Mouse (Mus musculus) c-Kit-positive CD71-positive TER-119-negative erythroid progenitor cells, embryonic 14.5 days (primary cell): ENCODE measurements around the gene Isg20.

Experiments used
- DNase-seq: peaks from one replicate; pipeline ENCODE4 v3.0.0-alpha.2; 2013; ENCODE audit warnings: low read depth

The Isg20 gene

DNA sequence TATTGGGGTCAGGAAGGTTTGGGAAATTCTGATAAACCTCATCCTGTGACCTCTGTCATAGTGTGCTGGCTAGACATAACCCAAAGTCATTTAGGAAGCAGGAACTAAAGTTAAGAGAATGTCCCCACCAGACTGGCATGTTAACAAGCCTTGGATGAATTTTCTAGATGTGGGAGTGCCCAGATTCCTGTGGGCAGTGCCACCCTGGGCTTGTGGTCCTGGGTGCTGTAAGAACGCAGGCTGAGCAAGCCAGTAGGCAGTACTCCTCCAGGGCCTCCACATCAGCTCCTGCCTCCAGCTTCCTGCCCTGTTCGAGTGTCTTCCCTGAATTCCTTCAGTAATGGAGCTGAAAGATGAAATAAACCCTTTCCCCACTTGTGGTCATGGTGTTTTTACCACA lies 9.0 kb upstream of the Isg20 start:
- DNase-seq: no peak

DNA sequence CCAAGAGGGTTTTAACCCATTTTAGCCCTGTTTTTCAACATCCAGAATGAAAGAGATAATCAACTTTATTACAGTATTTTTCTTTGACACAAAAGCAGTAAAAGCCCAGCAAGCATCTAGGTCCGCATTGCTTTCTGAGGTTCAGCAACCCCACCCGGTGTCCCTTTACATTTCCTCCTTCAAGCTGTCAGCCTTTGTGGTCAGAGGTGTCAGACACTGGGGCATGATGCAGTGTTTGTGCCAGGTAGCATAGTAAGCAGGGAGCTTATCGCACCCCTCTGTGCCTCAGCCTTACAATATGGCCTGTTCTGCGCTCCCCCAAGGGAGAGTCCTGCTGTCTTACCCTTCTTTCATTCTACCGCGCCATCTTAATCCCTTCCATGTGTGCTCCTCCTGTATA lies 4.2 kb upstream of the Isg20 start:
- DNase-seq: no peak

GRCm38 (mm10) chr7:78910336-78911098 lies 2.7 kb upstream of the Isg20 start:
- no peak for DNase-seq

- DNase-seq: no peak
Measured at GRCm38 (mm10) chr7:78911209-78911608, 2.0 kb upstream of the Isg20 start.

DNA sequence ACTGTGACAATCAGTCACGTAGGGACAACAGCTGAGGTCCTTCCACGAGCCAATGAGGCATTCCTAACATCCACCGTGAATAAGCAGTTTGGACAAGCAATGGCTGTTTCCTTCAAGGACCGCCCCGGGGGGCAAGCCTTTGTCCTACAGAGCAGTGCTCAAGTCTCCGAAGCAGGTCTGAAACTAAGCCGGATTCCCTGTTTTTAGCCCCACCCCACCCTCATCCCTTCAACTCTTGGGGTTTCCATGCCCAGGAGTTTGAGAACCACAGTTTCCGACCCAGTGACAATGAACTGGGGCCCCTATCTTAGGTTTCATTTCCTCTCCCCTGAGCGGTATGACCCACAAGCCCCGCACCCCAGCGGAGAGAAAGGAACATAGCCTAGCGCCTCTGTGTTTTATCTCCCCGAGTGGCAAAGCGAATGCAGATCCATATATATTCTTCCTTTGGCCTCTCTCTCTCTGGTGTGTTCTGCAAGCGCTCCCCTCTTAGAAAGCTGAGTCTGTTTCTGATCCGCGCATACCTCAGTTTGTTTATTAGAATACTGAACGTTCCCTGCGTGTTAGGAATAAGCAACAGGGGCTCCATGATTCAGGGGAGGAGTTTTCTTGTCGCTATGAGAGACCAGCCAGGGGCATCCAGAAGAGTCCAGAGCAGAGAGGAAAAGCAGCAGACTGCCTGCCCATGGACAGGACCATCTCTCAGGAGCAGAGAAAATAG lies 811 bp upstream of the Isg20 start:
- no peak for DNase-seq

DNA sequence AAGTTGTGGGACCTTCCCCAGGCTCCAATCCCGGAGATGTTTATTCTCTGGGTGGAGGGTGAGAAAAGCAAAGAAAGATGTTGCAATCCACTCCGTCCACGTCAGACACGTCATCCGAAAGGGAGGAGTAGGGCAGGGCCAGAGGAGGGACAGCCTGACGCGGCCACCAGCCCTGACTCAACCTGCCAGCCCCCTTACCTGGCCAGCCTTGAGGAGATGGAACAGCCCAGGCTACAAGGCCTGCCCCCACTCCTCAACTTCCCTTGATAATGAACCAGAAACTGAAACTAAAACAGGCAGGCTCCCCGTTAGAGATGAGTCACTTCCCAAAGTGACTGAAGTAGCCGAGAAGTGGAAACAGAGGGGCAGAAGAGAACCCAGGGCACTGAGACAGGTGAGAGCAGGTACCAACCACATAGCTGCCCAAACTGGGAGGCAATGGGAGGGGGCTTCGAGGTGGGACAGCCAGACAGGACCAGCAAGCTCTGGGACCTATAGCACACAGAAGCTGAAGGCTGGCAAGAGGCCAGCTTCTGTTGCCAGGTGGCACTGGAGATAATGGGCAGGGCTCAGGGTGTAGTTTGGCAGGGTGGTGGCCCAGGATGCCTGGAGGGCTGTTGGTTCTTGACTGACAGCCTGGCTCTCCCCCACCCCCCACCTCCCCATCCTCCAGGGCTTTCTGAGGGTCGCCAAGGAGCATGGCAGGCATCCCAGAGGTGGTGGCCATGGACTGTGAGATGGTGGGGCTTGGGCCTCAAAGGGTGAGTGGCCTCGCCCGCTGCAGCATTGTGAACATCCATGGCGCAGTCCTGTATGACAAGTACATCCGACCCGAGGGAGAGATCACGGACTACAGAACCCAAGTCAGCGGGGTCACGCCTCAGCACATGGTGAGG lies 673 bp downstream of the Isg20 start:
- peak; percentile 84 for DNase-seq

DNA sequence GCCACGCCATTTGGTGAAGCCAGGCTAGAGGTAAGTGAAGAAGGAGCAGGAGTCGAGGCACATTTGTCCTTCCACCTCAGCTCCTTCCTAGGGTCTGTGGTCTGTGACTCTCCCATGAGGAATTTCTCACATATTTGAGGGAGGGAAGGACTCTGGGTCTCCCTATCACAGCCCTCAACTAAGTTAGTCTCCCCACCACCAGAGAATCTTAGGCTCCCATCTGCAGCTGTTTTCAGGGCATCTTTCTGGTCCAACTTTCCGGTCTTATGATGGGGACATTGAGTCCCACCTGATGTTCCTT lies 1.3 kb downstream of the Isg20 start:
- no peak for DNase-seq

GRCm38 (mm10) chr7:78914896-78915510 lies 1.8 kb downstream of the Isg20 start:
- no peak for DNase-seq

- no peak for DNase-seq
Measured at GRCm38 (mm10) chr7:78918686-78919085, 5.5 kb downstream of the Isg20 start.

DNA sequence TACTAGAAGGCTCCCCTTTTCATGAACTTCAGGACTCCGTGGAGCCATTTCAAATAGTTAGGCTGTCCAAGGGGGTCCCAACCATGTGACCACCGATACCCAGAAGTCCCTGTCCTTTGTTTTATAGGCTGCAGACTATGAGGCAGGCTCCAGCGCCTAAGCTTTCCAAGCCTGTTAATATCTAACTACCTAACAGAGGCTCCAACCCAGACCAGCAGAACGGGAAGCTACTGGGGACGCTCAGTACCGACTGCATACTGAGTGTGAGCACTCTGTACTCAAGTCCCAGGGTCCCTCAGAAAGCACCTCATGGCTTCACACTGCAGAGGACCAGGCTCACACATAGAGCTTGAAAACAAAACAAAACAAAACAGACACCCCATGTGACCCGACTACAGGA lies 9.3 kb downstream of the Isg20 start:
- DNase-seq: no peak

DNA sequence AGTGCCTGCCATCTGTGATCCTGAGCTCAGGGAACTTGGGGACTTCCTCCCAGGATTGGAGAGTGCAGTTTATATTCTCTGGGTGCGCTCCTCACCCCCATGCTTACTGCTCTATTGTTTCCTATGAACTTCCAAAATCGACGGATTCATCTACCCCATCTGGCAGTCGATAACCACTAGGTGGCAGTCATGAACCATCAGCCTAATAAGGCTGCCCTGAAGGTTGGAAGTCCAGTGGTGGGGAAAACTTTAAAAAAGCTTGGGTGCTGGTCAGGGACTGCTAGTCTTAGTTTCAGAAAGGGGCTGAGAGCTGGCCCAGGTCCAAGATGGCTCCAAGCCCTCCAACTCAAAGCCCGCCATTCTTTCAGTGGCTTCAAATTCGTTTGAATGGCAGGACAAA lies 11.1 kb downstream of the Isg20 start:
- peak; percentile 73 for DNase-seq

DNA sequence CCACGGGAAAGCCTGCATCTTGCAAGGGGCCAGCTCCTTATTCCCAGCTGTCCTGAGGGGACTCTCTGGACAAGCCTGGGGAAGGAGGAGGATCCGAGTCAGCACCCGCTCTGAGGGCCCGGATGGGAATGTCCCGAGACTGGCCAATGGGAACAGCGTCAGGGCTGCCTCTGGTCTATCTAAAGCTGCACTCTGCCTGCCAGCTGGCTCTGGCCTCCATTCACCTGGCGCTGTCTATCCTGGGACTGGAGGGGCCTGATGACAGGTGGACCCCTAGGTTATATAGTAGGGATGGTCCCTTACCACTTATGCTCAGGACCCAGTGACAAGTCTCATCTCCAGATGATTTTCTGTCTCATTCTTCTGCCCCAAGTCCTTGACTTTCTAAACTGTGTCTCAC lies 11.6 kb downstream of the Isg20 start:
- DNase-seq: no peak

GRCm38 (mm10) chr7:78925680-78926079 lies 12.5 kb downstream of the Isg20 start:
- no peak for DNase-seq

DNA sequence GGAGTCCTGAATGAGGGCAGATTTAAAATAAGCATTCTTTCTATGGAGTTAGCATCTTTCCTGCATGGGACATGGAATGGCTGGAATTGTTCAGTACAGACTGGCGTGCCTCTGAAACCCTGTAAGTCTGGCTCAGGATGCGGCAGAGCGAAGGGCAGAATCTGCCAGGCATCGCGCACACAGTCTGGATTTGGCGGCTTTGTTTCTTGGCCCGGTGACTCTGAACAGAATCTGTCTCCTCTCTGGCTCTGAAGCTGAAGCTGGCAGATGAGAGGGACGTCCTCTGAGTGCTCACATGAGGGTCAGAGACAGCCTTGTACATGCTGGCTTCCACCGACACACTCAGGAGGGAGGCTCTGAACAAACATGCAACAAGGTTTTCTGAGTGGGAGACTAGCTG lies 12.9 kb downstream of the Isg20 start:
- no peak for DNase-seq

- no peak for DNase-seq
Measured at GRCm38 (mm10) chr7:78927266-78927665, 14.0 kb downstream of the Isg20 start.

DNA sequence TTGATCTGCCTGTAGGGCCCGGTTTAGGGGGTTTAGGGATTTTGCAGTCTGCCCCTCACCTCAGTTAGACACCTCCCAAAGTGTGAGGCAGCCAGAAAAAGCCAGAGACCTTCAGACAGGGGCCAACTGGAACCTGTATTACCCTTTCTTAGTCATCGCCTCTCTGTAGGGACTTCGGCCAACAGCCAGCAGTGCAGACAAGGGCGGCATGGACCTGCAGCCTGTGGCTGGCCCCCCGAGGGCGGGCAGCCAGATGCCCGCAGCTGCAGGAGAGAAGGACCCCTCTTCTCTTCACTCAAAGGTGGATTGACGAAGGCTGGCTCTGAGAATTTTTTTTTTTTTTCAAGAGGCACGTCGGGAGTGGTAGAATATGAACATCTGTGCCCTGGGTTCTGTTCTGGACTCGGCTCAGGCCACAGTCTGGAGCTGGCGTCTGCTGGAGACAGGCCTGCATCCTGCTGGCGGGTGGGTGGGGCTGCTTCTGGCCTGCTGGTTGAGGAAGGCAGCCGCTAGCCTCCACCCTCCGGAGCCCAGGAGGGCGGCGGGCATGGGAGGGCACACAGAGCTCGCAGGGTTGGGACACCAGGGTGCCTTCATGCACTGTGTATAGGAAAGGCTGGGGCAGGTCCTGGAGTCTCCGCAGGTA lies 25.9 kb downstream of the Isg20 start:
- DNase-seq: no peak

DNA sequence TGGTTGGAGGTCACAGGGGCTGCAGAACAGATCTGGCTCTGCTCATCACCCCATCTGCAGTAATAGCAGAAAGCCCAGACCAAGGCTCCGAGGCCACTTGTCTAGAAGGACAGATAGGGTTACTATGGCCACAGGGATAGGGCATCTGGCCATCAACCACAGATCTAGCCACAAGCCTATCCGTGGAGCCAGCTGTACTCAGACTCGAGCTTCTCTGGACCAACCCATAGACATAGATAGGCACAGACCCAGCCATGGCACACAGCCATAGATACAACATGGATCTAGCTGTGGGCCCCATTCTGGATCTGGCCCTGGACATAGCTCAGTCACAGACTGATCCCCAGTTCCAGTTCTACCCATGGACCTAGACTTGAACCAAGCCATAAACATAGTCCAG lies 27.7 kb downstream of the Isg20 start:
- DNase-seq: no peak

GRCm38 (mm10) chr7:78942544-78942943 lies 29.3 kb downstream of the Isg20 start:
- DNase-seq: no peak

DNA sequence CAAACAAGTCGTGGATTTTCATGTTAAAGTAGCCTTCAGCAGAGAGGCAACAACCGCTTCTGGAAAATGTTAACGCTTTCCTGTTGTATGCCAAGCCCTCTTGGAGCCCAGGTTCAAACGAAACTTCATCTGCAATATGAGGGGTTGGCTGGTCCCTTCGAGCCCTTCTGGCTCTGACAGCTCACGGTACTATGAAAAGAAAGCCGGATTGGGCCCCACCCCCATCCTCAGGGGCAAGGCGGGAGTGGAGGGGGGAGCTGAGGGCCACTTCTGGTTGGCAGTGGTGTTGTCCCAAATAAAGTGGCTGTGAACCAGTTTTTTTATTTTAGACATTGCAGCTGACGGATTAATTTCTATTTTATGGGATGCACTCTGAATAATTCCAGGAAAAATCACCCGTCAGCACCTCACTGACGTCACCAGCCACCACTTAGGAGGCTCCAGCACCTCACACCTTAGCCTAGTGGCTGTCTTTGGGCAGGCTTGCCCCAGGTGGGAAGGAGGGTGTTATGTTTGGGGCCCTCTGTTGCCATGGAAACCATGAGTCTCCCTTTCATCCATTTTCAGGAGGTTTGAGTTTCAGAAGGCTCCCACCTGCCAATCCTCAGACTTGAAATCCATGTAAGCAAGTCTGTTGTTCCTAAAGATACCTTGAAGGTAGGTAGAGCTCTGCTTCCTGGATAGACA lies 40.8 kb downstream of the Isg20 start:
- no peak for DNase-seq

- DNase-seq: no peak
Measured at GRCm38 (mm10) chr7:78954619-78955018, 41.4 kb downstream of the Isg20 start.

GRCm38 (mm10) chr7:78955086-78955485 lies 41.9 kb downstream of the Isg20 start:
- no peak for DNase-seq
